Mouse (Mus musculus): ENCODE data around the gene Spint2. TPM values are rescaled to one million over a fixed set of nuclear protein-coding genes. Genes with fewer than 3 reads are reported as not detected.

Gene Spint2
- total RNA-seq, 1 experiment from 2014 or later: 37.8 TPM

Other genes starting within 250 kb of the Spint2 start
- 0.19 and 0.25 TPM in 2 replicates for gene Ryr1, start 156.7 kb downstream of the Spint2 start, total RNA-seq (2017)
- gene Rasgrp4, start 147.1 kb downstream of the Spint2 start, total RNA-seq (2017): 1.9 and 8.8 TPM in 2 replicates
- gene Fam98c, start 125.7 kb downstream of the Spint2 start, total RNA-seq (2017): 26.5 and 29.1 TPM in 2 replicates
- gene Ggn, start 111.7 kb downstream of the Spint2 start, total RNA-seq (2017): 0.63 and 1.5 TPM in 2 replicates
- gene Spred3, start 111.5 kb downstream of the Spint2 start, total RNA-seq (2017): 5.3 and 5.6 TPM in 2 replicates
- 141 and 144 TPM in 2 replicates for gene Psmd8, start 101.2 kb downstream of the Spint2 start, total RNA-seq (2017)
- 0.79 and 1.3 TPM in 2 replicates for gene Catsperg1, start 67.9 kb downstream of the Spint2 start, total RNA-seq (2017)
- 2.3 and 2.8 TPM in 2 replicates for gene Kcnk6, start 49.4 kb downstream of the Spint2 start, total RNA-seq (2017)
- 17.8 and 19.9 TPM in 2 replicates for gene Yif1b, start 43.6 kb downstream of the Spint2 start, total RNA-seq (2017)
- gene 2200002D01Rik, start 33.4 kb downstream of the Spint2 start, total RNA-seq (2017): 0.55 and 1.1 TPM in 2 replicates
- 1.6 TPM in 1 of 2 replicates, not detected in the other for gene Ppp1r14a, start 7.4 kb upstream of the Spint2 start, total RNA-seq (2017)
- gene Dpf1, start 22.0 kb upstream of the Spint2 start, total RNA-seq (2017): 0.05 and 0.38 TPM in 2 replicates
- gene Sipa1l3, start 236.7 kb upstream of the Spint2 start, total RNA-seq (2017): 10.7 and 15.5 TPM in 2 replicates

Data from hematopoietic stem cell, adult 5-6 weeks (primary cell).